Mouse (Mus musculus): ENCODE measurements around the gene Snrpf. TPM values are rescaled to one million over a fixed set of nuclear protein-coding genes. Genes with fewer than 3 reads are reported as not detected.

Gene Snrpf
- total and polyA plus RNA-seq, 3 experiments: 144 to 186 (median 184) TPM

DNA sequence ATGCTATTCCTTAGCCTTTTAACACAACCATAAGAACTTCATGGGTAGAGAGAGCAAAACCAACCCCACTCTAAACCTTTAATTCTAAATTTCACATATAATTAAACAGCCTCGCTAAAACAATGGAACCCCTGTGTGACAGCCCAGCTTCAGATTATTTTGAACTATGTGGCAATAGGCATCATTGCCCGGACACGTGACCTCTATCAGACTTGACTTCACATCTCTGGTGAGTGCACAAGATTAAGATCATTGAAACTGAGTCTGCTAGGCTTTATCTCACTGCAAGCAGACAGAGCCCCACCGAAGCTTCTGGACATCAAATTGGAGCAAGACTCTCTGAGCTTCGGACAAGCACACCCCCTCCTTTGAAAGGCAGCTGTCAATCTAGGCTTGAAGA is 12.8 kb upstream of the Snrpf start:
- Histone ChIP-seq H3K9me3 (replicated peaks; ENCODE audit: low read length) (peaks cover 3% of the 10 kb centered on the region), H3K4me3 (replicated peaks in 1 of 3; ENCODE audit: low read depth in 2 of 3, low read length in 2 of 3, poor library complexity in 1 of 3) (no peak overlapping the region), H3K9ac (ENCODE audit: insufficient read depth, low read depth) (no peak overlapping the region), H3K27ac (ENCODE audit: insufficient read depth, low read depth) (no peak overlapping the region), H3K36me3 (replicated peaks in 1 of 2; ENCODE audit: control insufficient read depth in 1 of 2, insufficient read depth in 1 of 2, low read length in 1 of 2) (no peaks in the 10 kb centered on the region), H3K27me3 (replicated peaks) (no peaks in the 10 kb centered on the region), H3K79me2 (replicated peaks; ENCODE audit: control insufficient read depth, extremely low read depth, insufficient read depth, poor library complexity, severe bottlenecking) (no peaks in the 10 kb centered on the region), H3K4me2 (ENCODE audit: insufficient read depth, low read depth, poor library complexity, severe bottlenecking) (no peak overlapping the region), H3K4me1 (ENCODE audit: control insufficient read depth in 1 of 2, insufficient read depth in 2 of 2) (peaks cover 0 to 5% of the 10 kb centered on the region in 2 experiments; a peak in 1 of 4 replicates)
- dilution Hi-C loops (cut with MboI; ENCODE audit: extremely low pct_ligation_motif_present, extremely low pct_unique_long_range_greater_than_20kb, low sequenced_read_pairs): no loop called here
- in situ Hi-C loops (cut with MboI; ENCODE audit: low pct_ligation_motif_present, low pct_unique_long_range_greater_than_20kb, low sequenced_read_pairs): loop anchor here (10.0 kb wide), 1 partner anchor 162 kb away; no protein-coding TSS in a partner anchor
- DNase-seq (ENCODE audit: extremely low read depth): no peak
- TF ChIP-seq HCFC1 (IDR thresholded peaks at IDR 0.05; ENCODE audit: low read depth, low read length): no peak
- TF ChIP-seq NELFE (IDR thresholded peaks at IDR 0.05; ENCODE audit: low read depth, low read length): no peak
- TF ChIP-seq MXI1 (IDR thresholded peaks at IDR 0.05; ENCODE audit: low read depth, low read length): no peak
- TF ChIP-seq USF1 (IDR thresholded peaks at IDR 0.05; ENCODE audit: low read depth, low read length): no peak
- no peak for TF ChIP-seq UBTF (IDR thresholded peaks at IDR 0.05; ENCODE audit: low read depth, low read length)
- no peak for TF ChIP-seq GABPA (IDR thresholded peaks at IDR 0.05; ENCODE audit: insufficient replicate concordance, low read depth, low read length)

DNA sequence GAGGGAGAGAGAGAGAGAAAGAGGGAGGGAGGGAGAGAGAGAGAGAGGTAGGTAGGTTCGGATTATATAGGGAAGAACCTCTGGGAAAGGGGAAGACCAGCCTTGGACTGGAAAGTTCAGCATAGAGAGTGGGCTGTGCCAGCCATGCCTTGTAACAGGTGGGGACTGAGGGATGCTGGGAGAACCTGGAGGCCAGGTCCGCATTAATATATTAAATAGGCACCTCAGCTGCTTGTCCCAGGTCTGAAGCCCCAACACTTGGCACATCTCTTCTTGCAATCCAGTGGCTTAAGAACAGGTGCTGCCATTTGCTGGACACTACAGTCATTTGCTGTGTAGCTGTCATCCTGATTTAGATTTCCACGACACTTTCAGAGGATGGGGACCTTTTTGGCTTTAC is 7.1 kb upstream of the Snrpf start:
- no peak for DNase-seq (ENCODE audit: extremely low read depth)
- TF ChIP-seq TCF12 (IDR thresholded peaks at IDR 0.05; ENCODE audit: low read depth, low read length) (no peak), PAX5 (IDR thresholded peaks at IDR 0.05; ENCODE audit: low read length) (no peak), JUND (conservative IDR thresholded peaks at IDR 0.05; ENCODE audit: low read depth, low read length) (no peak), HCFC1 (IDR thresholded peaks at IDR 0.05; ENCODE audit: low read depth, low read length) (no peak), MAZ (IDR thresholded peaks at IDR 0.05; ENCODE audit: low read depth, low read length) (no peak), BHLHE40 (IDR thresholded peaks at IDR 0.05; ENCODE audit: low read depth, low read length) (no peak), NELFE (IDR thresholded peaks at IDR 0.05; ENCODE audit: low read depth, low read length) (no peak), MAX (IDR thresholded peaks at IDR 0.05; ENCODE audit: low read length) (no peak), EP300 (IDR thresholded peaks at IDR 0.05; ENCODE audit: low read length) (no peak), RAD21 (IDR thresholded peaks at IDR 0.05; ENCODE audit: low read depth, low read length) (no peak), USF2 (conservative IDR thresholded peaks at IDR 0.05; ENCODE audit: low read depth, low read length) (no peak), MYC (IDR thresholded peaks at IDR 0.05; ENCODE audit: low read depth, low read length) (no peak), E2F4 (IDR thresholded peaks at IDR 0.05; ENCODE audit: insufficient replicate concordance, low read depth, low read length) (no peak), ETS1 (conservative IDR thresholded peaks at IDR 0.05; ENCODE audit: low read depth, low read length) (no peak), MEF2A (IDR thresholded peaks at IDR 0.05; ENCODE audit: borderline replicate concordance, low read depth, low read length) (no peak), JUN (IDR thresholded peaks at IDR 0.05; ENCODE audit: insufficient read depth, low read depth, low read length) (no peak), ELF1 (IDR thresholded peaks at IDR 0.05; ENCODE audit: low read depth, low read length) (no peak), POLR2A (IDR thresholded peaks at IDR 0.05; ENCODE audit: low read depth, low read length) (no peak), CHD1 (IDR thresholded peaks at IDR 0.05; ENCODE audit: low read depth, low read length) (no peak), NRF1 (IDR thresholded peaks at IDR 0.05; ENCODE audit: low read depth, low read length) (no peak)
- no peak overlapping the region for H3K4me2 ChIP-seq (ENCODE audit: insufficient read depth, low read depth, poor library complexity, severe bottlenecking)
- dilution Hi-C loops (cut with MboI; ENCODE audit: extremely low pct_ligation_motif_present, extremely low pct_unique_long_range_greater_than_20kb, low sequenced_read_pairs) (no loop called here), in situ Hi-C loops (cut with MboI; ENCODE audit: low pct_ligation_motif_present, low pct_unique_long_range_greater_than_20kb, low sequenced_read_pairs) (loop anchor here (25.0 kb wide), 1 partner anchor 534 kb away; no protein-coding TSS in a partner anchor)
- H3K27ac ChIP-seq (ENCODE audit: insufficient read depth, low read depth): no peak overlapping the region
- H3K27me3 ChIP-seq (replicated peaks): no peaks in the 10 kb centered on the region
- H3K9me3 ChIP-seq (replicated peaks; ENCODE audit: low read length): no peaks in the 10 kb centered on the region
- H3K36me3 ChIP-seq (replicated peaks in 1 of 2; ENCODE audit: control insufficient read depth in 1 of 2, insufficient read depth in 1 of 2, low read length in 1 of 2): no peaks in the 10 kb centered on the region
- no peak overlapping the region for H3K4me3 ChIP-seq (replicated peaks in 1 of 3; ENCODE audit: low read depth in 2 of 3, low read length in 2 of 3, poor library complexity in 1 of 3)
- H3K9ac ChIP-seq (ENCODE audit: insufficient read depth, low read depth): no peak overlapping the region
- no peaks in the 10 kb centered on the region for H3K79me2 ChIP-seq (replicated peaks; ENCODE audit: control insufficient read depth, extremely low read depth, insufficient read depth, poor library complexity, severe bottlenecking)
- peaks cover 5 to 7% of the 10 kb centered on the region in 2 experiments; a peak in 3 of 4 replicates for H3K4me1 ChIP-seq (ENCODE audit: control insufficient read depth in 1 of 2, insufficient read depth in 2 of 2)
